Mouse (Mus musculus) B cell, adult 67 days (primary cell): ENCODE results near the gene Nrgn. TPM values are rescaled to one million over a fixed set of nuclear protein-coding genes. Genes with fewer than 3 reads are reported as not detected.

Experiments
- total RNA-seq, 2 experiments: library from RNA; stranded (reverse); gene quantifications; 4 replicates each; pipeline ENCODE4 v1.2.4; 2023

The Nrgn gene
- 1 to 10 TPM; 2.4 to 3.6 TPM for total RNA-seq

DNA sequence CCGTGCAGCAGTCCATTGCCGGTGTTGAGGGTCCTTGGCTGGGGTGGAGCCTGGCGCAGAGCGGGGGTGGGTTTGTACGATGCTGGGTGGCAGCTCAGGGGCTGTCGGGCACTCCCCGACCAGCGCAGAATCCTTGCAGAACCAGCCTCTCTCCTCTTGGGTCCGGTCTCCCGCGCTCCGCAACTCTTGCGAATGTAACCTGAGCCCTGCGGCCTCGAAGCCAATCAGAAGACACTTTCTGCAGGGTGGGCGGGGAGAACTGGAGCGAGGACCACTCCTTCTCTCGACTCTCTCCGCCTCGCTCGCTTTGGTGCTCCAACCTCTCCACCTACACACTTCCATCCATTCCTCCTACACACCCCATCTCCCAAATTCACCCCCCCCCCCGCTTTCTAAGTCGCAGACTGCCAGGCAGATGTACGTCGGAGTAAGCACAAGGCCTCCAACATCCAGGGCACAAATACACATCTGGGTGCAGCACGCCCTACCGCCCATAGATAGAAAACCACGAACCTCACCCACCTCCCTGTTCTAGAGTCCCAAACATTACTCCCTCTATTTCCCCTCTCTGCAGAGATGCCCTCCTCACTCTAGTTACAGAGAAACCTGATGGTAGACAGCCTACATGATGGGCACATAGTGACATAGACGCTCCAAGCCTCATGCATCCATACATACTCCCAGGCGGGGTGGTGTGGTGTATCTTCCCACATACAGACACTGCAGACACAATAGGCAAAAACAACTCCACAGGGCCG, at the start of gene Nrgn:
Nrgn (minus strand) TSS at position 369 of the 758 bp plus-strand sequence.

DNA sequence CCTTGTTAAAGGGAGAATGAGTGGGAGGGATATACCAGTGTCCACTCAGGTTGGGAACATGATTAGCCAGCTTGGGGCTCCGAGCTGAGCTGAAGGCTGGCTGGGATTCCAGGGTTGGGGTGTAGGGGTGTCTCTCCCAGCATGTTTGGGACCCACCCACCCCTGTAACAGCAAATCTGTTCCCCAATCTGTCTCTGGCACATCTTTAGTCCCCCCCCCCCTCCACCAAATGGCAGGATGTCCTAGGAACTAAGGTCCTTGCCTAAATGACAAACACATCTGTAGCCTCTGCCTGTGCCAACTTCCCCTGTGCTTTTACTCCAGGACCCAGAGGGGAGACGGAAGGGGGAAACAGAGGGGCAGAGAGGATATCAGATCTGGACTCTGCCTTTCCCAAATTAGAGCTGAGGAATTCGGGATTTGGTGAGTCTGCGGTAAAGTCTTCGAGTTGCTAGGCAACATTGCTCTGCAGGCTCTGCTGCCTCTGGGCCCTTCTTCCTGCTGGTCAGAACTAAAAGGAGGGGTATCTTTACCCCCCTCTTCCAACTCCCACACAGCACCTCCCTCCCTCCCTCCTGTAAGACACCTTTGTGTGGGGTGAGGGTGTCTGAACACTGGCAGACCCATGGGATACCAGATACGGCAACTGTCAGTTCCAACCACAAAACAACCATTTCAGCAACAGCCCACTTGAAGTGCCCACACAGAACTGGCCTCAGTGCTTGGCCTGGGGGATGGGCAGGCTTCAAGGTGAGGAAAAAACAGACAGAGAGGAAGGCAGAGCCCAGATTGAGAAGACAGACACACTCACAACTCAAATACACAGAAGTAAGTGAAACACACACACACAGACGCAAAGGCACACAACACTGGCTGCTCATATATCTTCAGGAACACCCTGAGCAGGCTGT, 2.4 kb upstream of the Nrgn start, which contains the start of gene Siae:
Siae (plus strand) TSS at position 861 of the 911 bp plus-strand sequence.

DNA sequence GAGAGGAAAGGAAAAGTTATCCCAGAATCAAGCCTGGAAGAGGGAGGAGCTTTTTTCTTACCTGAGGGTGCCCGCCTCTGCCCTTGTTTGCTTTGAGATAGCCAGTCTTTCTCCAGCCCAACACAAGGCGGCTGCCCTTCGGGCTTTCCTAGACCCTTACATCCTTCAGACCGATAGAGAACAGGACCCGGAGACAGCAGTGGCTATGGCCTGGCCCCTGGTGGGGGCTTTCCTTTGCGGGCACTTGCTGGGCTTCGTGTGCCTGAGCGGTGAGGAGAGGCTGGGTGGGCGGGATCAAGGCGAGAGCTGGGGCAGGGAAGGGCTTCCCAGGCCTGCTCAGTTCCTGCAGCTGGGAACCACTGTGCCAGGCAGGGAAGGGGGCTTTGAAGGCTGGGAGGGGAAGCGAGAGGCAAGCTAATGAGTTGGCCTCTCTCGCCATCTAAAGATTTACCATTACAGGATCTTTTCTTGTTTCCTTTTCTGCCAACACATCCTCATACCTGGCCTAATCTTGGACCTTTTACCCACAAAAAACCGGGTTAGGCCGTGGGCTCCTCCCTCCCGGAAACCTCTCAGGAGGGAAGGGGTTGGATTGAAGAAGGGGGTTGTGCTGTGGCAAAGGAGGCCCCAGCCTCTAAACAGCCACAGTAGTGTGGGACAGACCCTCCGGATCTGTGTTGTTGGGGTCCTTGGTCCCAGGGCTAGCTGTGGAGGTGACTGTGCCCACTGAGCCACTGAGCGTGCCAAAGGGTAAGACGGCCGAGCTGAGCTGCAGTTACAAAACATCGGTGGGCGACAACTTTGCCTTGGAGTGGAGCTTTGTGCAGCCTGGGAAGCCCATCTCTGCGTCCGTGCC, 13.3 kb downstream of the Nrgn start, which contains the start of gene Vsig2:
Vsig2 (plus strand) TSS at position 86 of the 856 bp plus-strand sequence.

DNA sequence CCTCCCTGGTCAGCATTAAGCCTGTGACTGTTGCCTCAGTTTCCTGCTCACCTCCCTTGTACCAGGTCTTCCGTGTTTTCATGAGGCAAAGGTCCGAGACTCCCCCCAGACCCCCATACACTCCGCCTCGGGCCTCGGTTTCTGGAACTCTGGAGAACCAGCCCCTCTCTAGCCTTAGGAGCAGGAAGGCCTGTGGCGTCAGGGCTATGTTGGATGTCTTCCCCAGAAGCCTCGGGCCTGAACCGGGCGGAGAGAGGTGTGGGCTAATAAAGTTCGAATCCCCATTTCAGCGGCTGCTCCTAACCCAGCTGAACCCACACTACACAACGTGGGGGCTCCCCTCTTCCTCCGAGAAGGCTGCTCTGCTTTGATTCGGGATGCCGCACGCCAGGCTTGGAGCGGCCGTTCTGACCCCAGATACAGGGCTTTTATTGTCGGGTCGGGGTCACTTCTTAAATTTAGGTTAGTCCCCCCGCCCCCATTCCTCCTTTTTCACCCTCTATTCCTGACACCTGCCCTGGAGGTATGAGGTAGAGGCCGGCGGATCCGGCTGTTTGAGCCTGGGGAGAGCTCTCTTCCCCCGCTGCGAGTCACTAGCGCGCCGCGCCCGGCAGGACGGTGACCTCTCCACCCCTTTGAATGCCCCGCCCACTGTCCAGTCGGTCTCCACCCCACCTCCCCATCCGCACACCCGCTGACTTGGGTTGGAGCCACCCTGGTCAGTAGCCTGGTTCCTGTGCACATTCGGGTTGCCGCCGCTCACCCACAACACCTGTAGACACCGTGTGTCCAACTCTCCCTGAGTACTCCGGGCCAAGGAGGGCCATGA, 25.1 kb downstream of the Nrgn start, which contains the start of gene Esam:
Esam (plus strand) TSS at position 683 of the 829 bp plus-strand sequence.

Other genes starting within 250 kb of the Nrgn start
- 10 to 100 TPM; 15.4 to 16.8 TPM for gene Ccdc15, start 204.5 kb downstream of the Nrgn start, total RNA-seq
- not detected for gene Hepacam, start 185.6 kb downstream of the Nrgn start, total RNA-seq
- gene Robo4, start 151.0 kb downstream of the Nrgn start, total RNA-seq, result not detected
- gene Robo3, start 119.7 kb downstream of the Nrgn start, total RNA-seq, result not detected
- 10 to 100 TPM; 31.0 to 41.6 TPM for gene Msantd2, start 63.6 kb downstream of the Nrgn start, total RNA-seq
- gene Esam, start 24.8 kb downstream of the Nrgn start, total RNA-seq, result not detected
- not detected for gene Vsig2, start 13.6 kb downstream of the Nrgn start, total RNA-seq
- 10 to 100 TPM; 10.4 to 12.5 TPM for gene Siae, start 2.8 kb upstream of the Nrgn start, total RNA-seq
- 1 to 10 TPM; 1.7 to 2.1 TPM for gene Spa17, start 60.8 kb upstream of the Nrgn start, total RNA-seq
- gene Tbrg1, start 104.4 kb upstream of the Nrgn start, total RNA-seq, result 10 to 100 TPM; 53.0 to 53.5 TPM
- gene Panx3, start 116.3 kb upstream of the Nrgn start, total RNA-seq, result not detected
- gene Olfr160, start 163.3 kb upstream of the Nrgn start, total RNA-seq, result not detected
- gene Olfr874, start 192.2 kb upstream of the Nrgn start, total RNA-seq, result not detected
- not detected for gene Olfr875, start 219.0 kb upstream of the Nrgn start, total RNA-seq